Mouse (Mus musculus): ENCODE results near the gene Cnih1. TPM values are rescaled to one million over a fixed set of nuclear protein-coding genes. Genes with fewer than 3 reads are reported as not detected.
"Not testable (repeated sequence)": the region's sequence is repeated elsewhere in the genome, so short reads cannot be mapped to it uniquely, and the experiment has no call there.

The Cnih1 gene
- 201 and 210 TPM in 2 replicates for polyA plus RNA-seq (2016; fragmentation: Nextera tagmentation; extraction: Ambion mirVana)

- peak within 1 kb of the TSS; percentile 86 for H3K4me3 ChIP-seq
- no peaks in the 10 kb centered on the region for H3K9me3 ChIP-seq (replicated peaks)
- peaks cover 25% of the 10 kb centered on the region for H3K36me3 ChIP-seq
- peak; percentile 95 for DNase-seq (ENCODE audit: low spot score)
- peak within 1 kb of the TSS; percentile 98 for H3K27ac ChIP-seq
- H3K4me1 ChIP-seq: peaks cover 24% of the 10 kb centered on the region
- under 1% methylated on average over 86 of the region's 86 CpGs for WGBS
- H3K27me3 ChIP-seq (ENCODE audit: low read depth, poor library complexity, severe bottlenecking): no peaks in the 10 kb centered on the region
Observed at GRCm38 (mm10) chr14:46787787-46788504, at the start of gene Cnih1. Gene Cnih1, minus strand, starts transcription at chr14:46788411.

- H3K27me3 ChIP-seq (ENCODE audit: low read depth, poor library complexity, severe bottlenecking): no peaks in the 10 kb centered on the region
- no peak for DNase-seq (ENCODE audit: low spot score)
- H3K4me3 ChIP-seq: peak overlapping the region; percentile 95
- peaks cover 11% of the 10 kb centered on the region for H3K4me1 ChIP-seq
- 9% methylated on average over 40 of the region's 40 CpGs for WGBS
- H3K27ac ChIP-seq: peak overlapping the region; percentile 91
- H3K9me3 ChIP-seq (replicated peaks): no peaks in the 10 kb centered on the region
- H3K36me3 ChIP-seq: no peaks in the 10 kb centered on the region
Observed at GRCm38 (mm10) chr14:46832354-46833272, 44.4 kb upstream of the Cnih1 start.

DNA sequence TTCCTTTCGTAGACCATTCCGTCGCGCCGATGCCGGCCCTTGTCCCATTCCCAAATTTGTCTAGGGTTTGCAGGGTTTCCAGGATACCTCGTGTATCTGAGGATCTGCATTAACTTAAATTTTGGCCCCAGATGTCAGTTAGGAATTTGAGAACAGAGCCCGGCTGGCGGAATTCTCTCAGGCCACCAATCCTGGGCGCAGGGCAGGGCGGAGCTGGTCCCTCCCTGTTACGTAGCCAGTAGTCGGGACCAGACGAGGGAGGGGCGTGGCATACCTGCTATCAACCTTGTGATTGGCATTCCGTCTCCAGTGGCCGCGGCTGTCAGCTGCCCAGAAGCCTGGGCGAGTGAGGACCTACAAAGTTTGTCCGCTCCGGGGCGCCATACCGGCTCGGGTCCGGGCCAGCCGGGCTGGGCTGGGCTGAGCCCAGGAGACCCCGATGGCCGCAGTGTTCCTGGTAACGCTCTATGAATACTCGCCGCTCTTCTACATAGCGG is 43.7 kb upstream of the Cnih1 start, which contains the start of gene Cgrrf1:
Cgrrf1 (plus strand) TSS at position 289 of the 497 bp plus-strand sequence.
- no peaks in the 10 kb centered on the region for H3K36me3 ChIP-seq
- peak within 1 kb of the TSS; percentile 91 for H3K27ac ChIP-seq
- peaks cover 11% of the 10 kb centered on the region for H3K4me1 ChIP-seq
- WGBS: under 1% methylated on average over 32 of the region's 32 CpGs
- no peaks in the 10 kb centered on the region for H3K9me3 ChIP-seq (replicated peaks)
- DNase-seq (ENCODE audit: low spot score): peak; percentile 95
- H3K4me3 ChIP-seq: peak within 1 kb of the TSS; percentile 95
- H3K27me3 ChIP-seq (ENCODE audit: low read depth, poor library complexity, severe bottlenecking): no peaks in the 10 kb centered on the region

- 7% methylated on average over 4 of the region's 4 CpGs for WGBS
- no peak for DNase-seq (ENCODE audit: low spot score)
Observed at GRCm38 (mm10) chr14:46831295-46831694, 43.1 kb upstream of the Cnih1 start.

DNA sequence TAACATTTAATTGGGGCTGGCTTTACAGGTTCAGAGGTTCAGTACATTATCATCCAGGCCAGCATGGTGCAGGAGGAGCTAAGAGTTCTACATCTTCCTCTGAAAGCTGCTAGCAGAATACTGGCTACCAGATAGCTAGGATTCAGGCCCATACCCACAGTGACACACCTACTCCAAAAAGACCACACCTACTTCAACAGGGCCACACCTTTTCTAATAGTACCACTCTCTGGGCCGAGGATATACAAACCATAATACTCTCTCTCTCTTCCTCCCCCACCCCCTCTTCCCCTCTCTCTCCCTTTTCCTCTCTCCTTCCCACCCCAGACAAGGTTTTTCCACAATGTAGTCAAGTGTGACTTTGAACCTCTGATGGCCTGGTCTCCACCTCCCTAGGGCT is 39.2 kb upstream of the Cnih1 start:
- DNase-seq (ENCODE audit: low spot score): no peak
- H3K9me3 ChIP-seq (replicated peaks): no peaks in the 10 kb centered on the region
- 75% methylated on average over 1 of the region's 1 CpGs for WGBS
- H3K4me3 ChIP-seq: no peak overlapping the region
- H3K27ac ChIP-seq: no peak overlapping the region
- peaks cover 6% of the 10 kb centered on the region; the same call in 1 of the 2 replicates for H3K27me3 ChIP-seq (ENCODE audit: low read depth, poor library complexity, severe bottlenecking)
- peaks cover 2% of the 10 kb centered on the region for H3K4me1 ChIP-seq
- H3K36me3 ChIP-seq: no peaks in the 10 kb centered on the region

More at GRCm38 (mm10) chr14:46831295-46831694, 43.1 kb upstream of the Cnih1 start:
- peak overlapping the region; percentile 95 for H3K4me3 ChIP-seq
- H3K27me3 ChIP-seq (ENCODE audit: low read depth, poor library complexity, severe bottlenecking): no peaks in the 10 kb centered on the region
- H3K27ac ChIP-seq: peak overlapping the region; percentile 91
- H3K4me1 ChIP-seq: peaks cover 11% of the 10 kb centered on the region
- no peaks in the 10 kb centered on the region for H3K36me3 ChIP-seq
- H3K9me3 ChIP-seq (replicated peaks): no peaks in the 10 kb centered on the region

GRCm38 (mm10) chr14:46823996-46824395 is 35.8 kb upstream of the Cnih1 start:
- no peak for DNase-seq (ENCODE audit: low spot score)
- peaks cover 16% of the 10 kb centered on the region for H3K4me1 ChIP-seq
- H3K36me3 ChIP-seq: peaks cover 5% of the 10 kb centered on the region; the same call in 1 of the 2 replicates
- 78% methylated on average over 2 of the region's 2 CpGs for WGBS
- H3K27ac ChIP-seq: no peak overlapping the region
- peaks cover 6% of the 10 kb centered on the region; the same call in 1 of the 2 replicates for H3K27me3 ChIP-seq (ENCODE audit: low read depth, poor library complexity, severe bottlenecking)
- no peaks in the 10 kb centered on the region for H3K9me3 ChIP-seq (replicated peaks)
- H3K4me3 ChIP-seq: no peak overlapping the region

GRCm38 (mm10) chr14:46821873-46822716 is 33.9 kb upstream of the Cnih1 start, which contains the start of gene Gmfb:
Gene Gmfb, minus strand, starts transcription at chr14:46822242.
- Histone ChIP-seq H3K27ac (peak within 1 kb of the TSS; percentile 95), H3K27me3 (ENCODE audit: low read depth, poor library complexity, severe bottlenecking) (peaks cover 6% of the 10 kb centered on the region; the same call in 1 of the 2 replicates), H3K9me3 (replicated peaks) (no peaks in the 10 kb centered on the region), H3K36me3 (peaks cover 15% of the 10 kb centered on the region), H3K4me3 (peak within 1 kb of the TSS; percentile 87), H3K4me1 (peaks cover 16% of the 10 kb centered on the region)
- peak; percentile 95 for DNase-seq (ENCODE audit: low spot score)
- 1% methylated on average over 65 of the region's 65 CpGs for WGBS

DNA sequence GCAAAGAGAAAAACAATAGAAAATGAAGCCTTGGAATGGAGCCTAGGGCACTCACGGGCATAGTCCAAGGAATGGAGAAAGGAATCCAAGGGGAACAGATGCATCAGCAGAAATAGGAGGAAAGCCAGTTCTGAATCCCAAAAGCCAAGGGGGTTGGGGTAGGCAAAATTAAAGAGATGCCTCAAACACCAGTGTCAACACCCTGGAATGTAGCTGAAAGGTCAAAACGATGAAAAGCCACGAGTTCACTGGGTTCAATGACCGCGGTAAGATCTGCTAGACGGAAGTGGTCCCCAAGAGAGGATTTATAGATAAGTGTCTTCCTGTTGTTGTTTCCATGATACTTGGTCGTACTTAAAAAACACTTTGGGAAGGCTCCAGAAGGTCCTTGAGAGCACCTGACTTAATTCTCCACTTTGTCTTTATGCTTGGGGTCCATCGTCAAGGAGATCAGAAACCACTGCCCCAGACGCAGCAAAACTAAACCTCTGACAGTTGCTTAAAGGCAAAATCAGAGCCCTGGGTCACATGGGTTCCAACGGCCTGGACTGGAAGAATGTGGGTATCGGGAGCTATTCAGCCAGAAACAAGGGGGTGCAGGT is 33.2 kb upstream of the Cnih1 start:
- peak; percentile 31 for DNase-seq (ENCODE audit: low spot score)
- Histone ChIP-seq H3K27ac (peak overlapping the region; percentile 95), H3K9me3 (replicated peaks) (no peaks in the 10 kb centered on the region), H3K27me3 (ENCODE audit: low read depth, poor library complexity, severe bottlenecking) (peaks cover 6% of the 10 kb centered on the region; the same call in 1 of the 2 replicates), H3K36me3 (peaks cover 22% of the 10 kb centered on the region), H3K4me1 (peaks cover 16% of the 10 kb centered on the region), H3K4me3 (peak overlapping the region; percentile 87)
- under 1% methylated on average over 11 of the region's 11 CpGs for WGBS

DNA sequence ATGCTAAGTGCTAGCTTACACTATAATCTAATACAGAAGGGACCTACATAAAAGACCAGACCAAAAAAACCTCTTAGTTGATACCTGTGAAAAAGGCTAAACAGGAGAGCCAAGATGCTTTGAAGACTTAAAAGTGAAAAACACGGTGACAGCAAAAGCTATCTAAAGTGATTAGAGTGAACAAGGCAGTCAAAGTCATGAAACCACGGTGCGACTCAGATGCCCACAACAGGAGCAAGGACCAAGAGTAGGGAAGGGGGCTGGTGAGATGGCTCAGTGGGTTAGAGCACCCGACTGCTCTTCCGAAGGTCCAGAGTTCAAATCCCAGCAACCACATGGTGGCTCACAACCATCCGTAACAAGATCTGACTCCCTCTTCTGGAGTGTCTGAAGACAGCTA is 31.8 kb upstream of the Cnih1 start:
- WGBS: 80% methylated on average over 6 of the region's 6 CpGs

GRCm38 (mm10) chr14:46818743-46819142 is 30.5 kb upstream of the Cnih1 start:
- WGBS: 93% methylated on average over 7 of the region's 7 CpGs

More for the DNA sequence above, 31.8 kb upstream of the Cnih1 start:
- peaks cover 35% of the 10 kb centered on the region for H3K36me3 ChIP-seq
- not testable (repeated sequence) for H3K27me3 ChIP-seq (ENCODE audit: low read depth, poor library complexity, severe bottlenecking); DNase-seq (ENCODE audit: low spot score); H3K4me3 ChIP-seq; H3K27ac ChIP-seq; H3K9me3 ChIP-seq (replicated peaks)
- peaks cover 16% of the 10 kb centered on the region for H3K4me1 ChIP-seq

GRCm38 (mm10) chr14:46816916-46817622 is 28.9 kb upstream of the Cnih1 start:
- peaks cover 16% of the 10 kb centered on the region for H3K4me1 ChIP-seq
- no peak overlapping the region for H3K27ac ChIP-seq
- H3K36me3 ChIP-seq: peaks cover 60% of the 10 kb centered on the region
- no peak for DNase-seq (ENCODE audit: low spot score)
- 94% methylated on average over 8 of the region's 8 CpGs for WGBS
- H3K4me3 ChIP-seq: no peak overlapping the region
- H3K27me3 ChIP-seq (ENCODE audit: low read depth, poor library complexity, severe bottlenecking): no peaks in the 10 kb centered on the region
- no peaks in the 10 kb centered on the region for H3K9me3 ChIP-seq (replicated peaks)

More at GRCm38 (mm10) chr14:46818743-46819142, 30.5 kb upstream of the Cnih1 start:
- Histone ChIP-seq H3K4me1 (peaks cover 16% of the 10 kb centered on the region), H3K27me3 (ENCODE audit: low read depth, poor library complexity, severe bottlenecking) (peaks cover 5% of the 10 kb centered on the region; the same call in 1 of the 2 replicates), H3K9me3 (replicated peaks) (no peaks in the 10 kb centered on the region), H3K4me3 (no peak overlapping the region), H3K36me3 (peaks cover 45% of the 10 kb centered on the region), H3K27ac (no peak overlapping the region)
- no peak for DNase-seq (ENCODE audit: low spot score)

Measured in limb, embryonic 10.5 days (tissue).